Mouse (Mus musculus) liver, adult (tissue): Measurements from ENCODE around the gene Pbx1.
A peak's percentile ranks its signal among the peaks of the same experiment; 100 is the strongest.
"Not testable (repeated sequence)": the region's sequence is repeated elsewhere in the genome, so short reads cannot be mapped to it uniquely, and the experiment has no call there.

Experiments used
- GATA4 ChIP-seq: IDR thresholded peaks from 2 replicates; pipeline ENCODE4 v1.6.1; 2014; ENCODE audit warnings: mild to moderate bottlenecking, low read length; ENCODE audit not compliant: insufficient replicate concordance

Gene Pbx1

GRCm38 (mm10) chr1:168432232-168432280 lies at the start of gene Pbx1:
Pbx1 (minus strand) TSS chr1:168432270.
- TF ChIP-seq GATA4: not testable (repeated sequence)

GRCm38 (mm10) chr1:168479626-168480025 lies 47.6 kb upstream of the Pbx1 start:
- TF ChIP-seq GATA4: no peak

DNA sequence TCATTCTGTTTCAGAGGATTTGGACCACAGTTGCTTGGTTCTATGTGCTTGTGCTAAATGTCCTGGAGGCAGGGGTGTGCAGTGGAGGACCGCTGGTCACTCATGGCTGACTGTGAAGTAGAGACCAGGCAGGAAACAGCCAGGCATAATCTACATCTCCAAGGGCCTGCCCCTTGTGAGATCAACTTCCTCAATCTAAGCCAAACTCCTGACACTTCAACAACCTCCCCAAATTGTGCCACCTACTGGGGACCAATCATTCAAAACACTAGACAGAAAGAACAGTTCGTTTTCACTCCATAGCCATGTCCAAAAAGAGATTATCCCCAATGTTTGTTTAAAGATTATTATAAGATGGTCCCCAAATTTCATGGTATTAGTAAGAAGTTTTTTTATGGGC lies 46.8 kb upstream of the Pbx1 start:
- no peak for TF ChIP-seq GATA4

DNA sequence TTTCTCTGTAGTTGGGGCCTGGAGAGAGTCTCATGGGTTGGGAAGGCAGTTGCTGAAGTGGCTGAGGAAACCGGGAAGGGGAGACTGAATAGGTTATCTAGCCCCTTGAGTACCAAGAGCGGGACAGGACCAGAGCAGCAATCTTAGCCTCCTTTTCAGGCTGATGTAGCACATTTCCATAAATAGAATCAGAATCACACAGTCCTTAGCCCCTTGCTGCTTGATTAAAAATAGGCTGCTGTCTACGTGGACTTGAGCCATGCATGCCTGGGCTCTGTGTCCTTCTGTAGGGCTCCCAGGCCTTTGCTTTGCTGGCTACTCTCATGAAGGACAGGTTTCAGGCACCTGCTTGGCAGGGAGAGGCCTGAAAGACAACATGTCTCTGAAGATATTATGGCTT lies 44.8 kb upstream of the Pbx1 start:
- no peak for TF ChIP-seq GATA4

DNA sequence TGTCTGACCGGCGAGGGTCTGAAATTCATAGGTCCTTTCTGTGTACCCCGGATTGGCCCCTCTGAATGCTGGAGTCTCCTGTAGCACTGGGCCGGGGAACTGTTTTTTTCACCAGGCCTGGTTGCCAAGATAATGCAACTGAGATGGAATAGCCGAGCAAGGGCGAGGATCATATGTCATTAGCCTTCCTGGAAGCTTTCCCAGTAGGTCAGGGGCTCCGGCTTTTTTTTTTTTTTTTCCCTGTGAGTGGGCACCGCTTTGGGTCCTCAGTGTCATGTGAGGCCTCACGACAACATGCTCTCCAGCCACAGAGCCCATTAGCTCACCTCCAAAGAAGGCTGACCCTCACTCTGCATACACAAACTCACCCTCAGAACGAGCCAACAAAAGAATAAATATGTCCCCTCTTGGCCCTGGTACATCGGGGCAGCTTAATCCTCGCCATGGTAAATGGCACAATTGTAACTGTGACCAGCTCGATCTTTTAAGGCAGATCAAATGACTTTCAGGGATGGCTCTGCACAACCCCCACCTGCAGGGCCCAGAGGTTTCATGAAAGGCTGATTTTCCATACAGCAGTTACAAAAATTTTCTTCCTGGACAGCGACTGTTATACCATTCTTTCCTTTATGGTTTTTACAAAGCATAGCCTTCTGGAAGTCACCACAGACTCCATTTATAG lies 44.3 kb upstream of the Pbx1 start:
- TF ChIP-seq GATA4: no peak

- no peak for TF ChIP-seq GATA4
Observed at GRCm38 (mm10) chr1:168475579-168476208, 43.6 kb upstream of the Pbx1 start.

DNA sequence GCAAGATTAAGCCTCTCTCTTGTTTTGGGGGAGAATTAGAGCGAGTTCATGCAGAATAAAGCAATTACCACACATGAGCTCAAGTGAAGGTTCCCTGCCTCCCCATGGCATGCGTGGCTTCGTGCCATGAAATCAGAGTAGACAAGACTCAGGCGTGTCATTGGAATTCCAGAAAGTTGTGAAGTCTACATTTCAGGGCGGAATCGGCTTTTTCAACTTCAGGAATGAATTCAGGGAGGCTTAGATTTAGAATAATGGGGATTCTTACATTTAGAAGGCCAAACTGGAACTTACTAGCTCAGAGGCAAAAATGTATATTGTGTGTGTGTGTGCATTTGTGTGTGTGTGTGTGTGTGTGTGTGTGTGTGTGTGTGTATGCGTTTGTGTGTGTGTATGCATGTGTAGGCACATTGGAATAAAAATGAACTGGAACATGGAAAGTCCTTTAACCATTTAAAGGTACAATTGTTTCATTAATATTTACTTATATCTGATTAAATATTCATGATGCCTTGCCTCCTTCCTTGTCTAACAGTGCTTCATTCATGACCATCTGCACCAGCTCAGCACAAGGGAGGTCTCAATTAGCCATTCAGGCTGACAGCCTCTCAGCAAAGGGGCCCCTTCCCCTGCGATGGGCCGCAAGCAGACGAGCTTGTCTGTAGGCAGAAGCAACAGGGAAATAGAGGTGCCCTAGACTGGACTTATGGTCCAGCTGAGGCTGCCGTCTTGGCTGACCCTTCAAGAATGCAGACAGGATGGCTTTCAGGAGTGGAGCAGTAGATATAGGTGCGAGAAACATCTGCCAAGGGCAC lies 41.4 kb upstream of the Pbx1 start:
- no peak for TF ChIP-seq GATA4

GRCm38 (mm10) chr1:168472545-168473254 lies 40.6 kb upstream of the Pbx1 start:
- no peak; the same call in 1 of the 2 replicates for TF ChIP-seq GATA4

DNA sequence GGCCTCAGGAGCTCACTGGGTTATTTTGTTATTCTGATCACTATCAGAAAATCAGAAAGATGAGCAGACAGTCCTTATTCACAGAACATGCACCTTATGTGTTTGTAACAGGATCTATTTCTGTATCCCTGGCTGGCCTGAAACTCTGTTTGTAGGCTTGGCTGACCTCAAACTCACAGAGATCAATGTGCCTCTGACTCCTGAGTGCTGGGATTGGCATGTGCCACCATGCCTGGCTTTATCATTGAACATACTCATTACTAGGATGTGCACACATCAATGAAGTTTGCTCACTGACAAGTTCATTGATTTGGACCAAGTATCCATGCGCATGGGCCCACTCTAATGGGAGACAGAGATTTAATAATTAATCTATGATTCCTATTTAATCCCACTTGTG lies 27.4 kb upstream of the Pbx1 start:
- TF ChIP-seq GATA4: no peak

DNA sequence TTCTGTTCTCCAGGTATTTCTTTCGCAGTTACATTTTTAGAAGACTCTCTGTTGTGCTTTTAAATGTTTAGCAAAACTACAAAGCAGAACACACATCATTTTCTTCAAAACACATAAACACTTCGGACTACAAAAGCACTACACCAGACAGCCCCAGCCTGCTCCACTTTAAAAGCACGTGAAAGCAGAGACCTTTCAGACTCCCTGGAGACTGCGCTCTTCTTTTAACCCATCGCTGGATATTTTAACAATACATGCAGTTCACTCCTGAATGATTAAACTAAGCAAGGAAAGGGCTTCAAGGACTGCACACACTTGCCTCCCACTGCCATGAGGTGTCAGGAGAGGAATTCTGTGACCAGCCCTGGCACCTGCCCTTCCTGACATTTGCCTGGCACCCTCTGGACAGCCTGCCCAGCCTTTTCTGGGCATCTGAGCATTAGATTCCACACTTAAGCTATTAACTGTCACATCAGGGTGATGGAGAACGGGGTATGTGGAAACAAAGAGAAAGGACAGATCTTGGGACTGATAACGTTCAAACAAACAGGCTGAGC lies 25.2 kb upstream of the Pbx1 start:
- TF ChIP-seq GATA4: no peak

DNA sequence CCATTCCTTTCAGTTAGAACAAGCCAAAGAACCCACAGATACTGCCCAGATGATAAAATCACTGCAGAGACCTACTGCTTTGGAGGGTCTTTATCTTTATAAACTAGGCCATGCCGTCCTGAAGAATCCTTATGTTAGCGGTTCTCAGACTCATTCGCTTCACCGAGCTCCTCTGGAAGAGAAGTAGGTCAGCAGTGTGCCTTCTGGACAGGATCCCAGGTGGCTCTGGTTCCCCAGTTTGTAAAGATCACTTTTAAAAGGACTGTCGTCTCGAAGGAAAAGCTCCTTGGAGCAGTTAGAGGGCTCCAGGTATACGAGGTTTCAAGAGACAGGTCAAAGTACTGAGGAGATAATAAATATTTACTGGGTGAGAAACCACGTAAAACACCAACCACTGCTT lies 23.1 kb upstream of the Pbx1 start:
- TF ChIP-seq GATA4: no peak

DNA sequence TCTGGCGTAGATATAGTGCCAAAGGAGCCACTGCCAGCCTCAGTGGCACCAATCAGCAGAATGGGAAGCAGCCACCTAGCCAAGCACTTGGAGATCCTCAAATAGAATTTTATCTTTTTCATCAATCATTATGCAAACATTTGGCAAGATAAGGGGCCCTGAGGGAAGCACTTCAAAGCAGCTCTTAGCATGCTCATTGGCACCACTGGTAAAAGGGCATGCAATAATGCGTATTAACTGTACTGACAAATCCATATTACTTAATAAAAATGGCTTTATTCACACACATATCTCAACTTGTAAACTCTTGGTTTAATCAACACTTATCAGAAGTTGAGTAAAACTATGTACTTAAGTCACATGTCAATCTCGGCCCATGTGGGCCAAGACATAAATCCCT lies 1.6 kb upstream of the Pbx1 start:
- TF ChIP-seq GATA4: 0 out of 2 replicates have a peak, but pooled peaks have one; percentile 50

GRCm38 (mm10) chr1:168432281-168432725 lies 233 bp upstream of the Pbx1 start:
- no peak for TF ChIP-seq GATA4

DNA sequence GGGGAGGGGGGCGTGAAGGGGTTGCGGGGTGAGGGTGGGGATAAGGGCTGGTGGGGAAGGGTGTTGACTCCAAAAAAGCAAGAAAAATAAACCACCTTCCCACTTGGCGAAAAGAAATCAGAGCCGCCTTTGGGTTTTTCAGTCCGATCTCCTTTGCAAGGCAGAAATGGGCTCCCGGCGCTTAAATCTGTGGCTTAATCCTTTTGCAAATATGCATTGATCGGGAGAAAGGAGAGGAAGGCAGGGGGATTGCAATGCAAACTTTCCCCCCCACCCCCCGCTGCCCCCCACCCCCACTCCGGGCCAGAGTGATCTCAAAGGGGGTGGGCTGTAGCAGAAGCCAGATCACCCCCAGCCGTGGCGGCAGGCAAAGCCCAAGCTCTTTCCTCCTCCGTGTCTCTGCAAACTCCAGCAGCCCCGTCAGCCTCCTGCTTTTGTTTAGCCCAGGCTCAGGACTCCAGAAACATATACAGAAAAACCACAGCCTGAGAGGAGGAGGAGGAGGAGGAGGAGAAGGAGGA lies 299 bp downstream of the Pbx1 start:
- TF ChIP-seq GATA4: no peak
